Mouse (Mus musculus): ENCODE results near the gene Cmc2.
A peak's percentile ranks its signal among the peaks of the same experiment; 100 is the strongest.

GRCm38 (mm10) chr8:116866118-116866903, 54.9 kb downstream of the Cmc2 start:
- peak; percentile 78 for TF ChIP-seq CTCF (IDR thresholded peaks at IDR 0.05; ENCODE audit: low read depth, low read length)
- TF ChIP-seq POLR2A (IDR thresholded peaks at IDR 0.05; ENCODE audit: extremely low read depth, insufficient read depth, low read length) = no peak
